Mouse (Mus musculus): ENCODE data around the gene Akp3. TPM values are rescaled to one million over a fixed set of nuclear protein-coding genes. Genes with fewer than 3 reads are reported as not detected.
A peak's percentile ranks its signal among the peaks of the same experiment; 100 is the strongest.

The Akp3 gene
- polyA plus RNA-seq (2017; shearing (Covaris generic)): not detected

DNA sequence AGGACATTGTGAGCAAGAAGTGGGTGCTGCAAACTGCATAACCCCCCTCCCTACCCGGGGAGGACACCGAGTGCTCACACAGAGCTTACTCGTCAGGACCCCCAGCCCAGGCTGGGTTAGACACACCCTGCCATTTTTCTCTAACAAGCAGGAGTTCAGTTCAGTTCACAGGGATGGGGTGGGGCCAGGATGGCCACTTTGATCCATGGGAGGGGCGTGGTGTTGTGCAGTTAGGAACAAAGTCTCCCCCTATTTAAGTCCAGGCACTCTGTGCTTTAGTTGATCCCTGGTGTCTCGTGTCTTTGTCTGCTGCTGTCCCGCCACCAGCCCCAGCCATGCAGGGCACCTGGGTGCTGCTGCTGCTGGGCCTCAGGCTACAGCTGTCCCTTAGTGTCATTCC, at the start of gene Akp3:
TSS of gene Akp3 (plus strand) at position 301 of the 400 bp plus-strand sequence.
- ATAC-seq: no peak

DNA sequence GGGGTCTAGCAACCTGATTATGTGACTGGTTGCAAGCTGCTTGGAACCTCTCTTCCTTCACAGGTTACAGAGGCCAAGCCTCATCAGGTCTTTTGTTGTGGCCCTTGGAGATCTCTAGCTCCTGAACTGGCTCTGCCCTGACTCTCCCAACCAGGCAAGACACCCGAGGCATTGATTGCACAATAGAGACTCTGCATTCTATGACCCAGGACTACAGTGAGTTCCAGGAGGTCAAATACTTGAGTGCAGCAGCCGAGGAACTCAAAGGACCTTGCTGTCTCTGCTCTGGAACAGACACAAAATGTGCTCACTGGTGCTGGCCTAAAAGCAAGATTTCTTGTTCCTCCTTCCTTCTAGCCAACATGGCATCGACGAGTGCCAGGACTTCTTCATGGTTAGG, 38.6 kb upstream of the Akp3 start:
- no peak for ATAC-seq

DNA sequence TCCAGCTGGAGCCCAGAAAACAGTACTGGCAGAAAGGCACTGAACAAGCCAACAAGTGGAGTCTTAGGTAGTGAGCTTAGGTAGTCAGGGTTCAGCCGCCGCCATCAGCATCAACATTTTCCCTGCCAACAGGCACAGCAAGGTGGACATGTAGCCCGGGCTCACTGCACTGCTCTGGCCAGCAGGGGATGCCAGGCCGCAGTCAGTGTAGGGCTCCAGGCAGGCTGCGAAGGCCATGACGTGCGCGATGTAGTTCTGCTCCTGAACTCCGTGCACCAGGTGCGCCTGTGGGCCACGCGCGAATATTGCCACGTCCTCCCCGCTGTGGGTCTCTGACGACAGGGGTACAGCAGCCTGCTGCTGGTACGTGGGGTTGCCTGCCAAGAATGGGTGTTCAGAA, 37.8 kb upstream of the Akp3 start:
- no peak for ATAC-seq

DNA sequence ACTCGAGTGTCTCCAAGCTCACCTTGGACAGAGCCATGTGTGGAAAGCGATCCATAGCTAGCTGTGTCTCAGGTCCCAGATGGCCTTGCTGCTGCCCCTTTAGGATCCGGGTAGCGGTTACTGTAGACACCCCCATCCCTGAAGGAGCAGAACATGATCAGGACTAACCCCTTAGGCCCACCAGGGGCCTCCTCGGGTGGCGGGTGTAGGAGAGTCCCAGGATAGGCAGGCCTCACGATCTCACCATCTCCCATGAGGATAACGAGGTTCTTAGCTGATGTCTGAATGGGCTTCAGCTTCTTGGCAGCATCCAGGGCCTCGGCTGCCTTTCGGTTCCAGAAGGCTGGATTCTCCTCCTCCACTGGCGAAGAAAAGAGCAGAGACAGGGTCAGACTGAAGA, 35.5 kb upstream of the Akp3 start:
- ATAC-seq: no peak

DNA sequence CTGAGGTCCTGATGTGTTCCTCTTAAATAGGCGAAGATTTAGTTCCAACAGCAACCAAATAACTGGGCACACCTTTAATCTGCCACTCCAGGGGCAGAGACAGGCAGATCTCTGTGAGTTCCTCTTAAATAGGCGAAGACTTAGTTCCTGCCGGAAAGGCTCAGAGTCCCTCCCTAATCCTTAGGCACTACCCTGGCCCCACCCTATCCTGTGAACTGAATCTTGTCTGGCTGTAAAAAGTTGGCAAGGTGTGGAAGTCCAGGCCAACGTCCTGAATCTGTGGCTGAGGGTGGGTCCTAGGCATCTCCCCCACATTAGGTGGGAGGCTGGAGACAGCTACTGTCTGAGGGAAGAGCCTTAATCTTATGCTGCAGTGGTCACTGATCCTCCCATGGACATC, 34.9 kb upstream of the Akp3 start, which contains the start of gene Alppl2:
TSS of gene Alppl2 (minus strand) at position 101 of the 400 bp plus-strand sequence.
- ATAC-seq: no peak

DNA sequence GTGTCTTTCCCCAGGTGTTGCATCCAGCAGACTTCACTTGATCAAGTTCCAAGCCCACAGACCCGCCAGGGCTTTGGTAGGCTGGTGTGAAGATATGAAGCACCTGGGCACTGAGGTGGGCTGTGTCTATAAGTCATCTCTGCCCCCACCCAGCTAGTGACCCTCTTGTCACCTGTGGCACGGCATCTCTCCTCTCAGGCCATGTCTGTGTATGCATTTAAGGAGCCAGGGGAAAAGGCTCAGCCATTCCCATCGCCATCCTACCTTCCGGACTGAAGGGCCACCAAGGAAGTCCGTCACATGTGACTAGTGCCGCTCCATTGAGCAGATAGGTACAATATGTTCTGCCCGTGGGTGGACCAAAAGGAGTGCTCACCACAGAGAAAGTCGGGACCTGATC, 29.1 kb upstream of the Akp3 start:
- no peak for ATAC-seq

DNA sequence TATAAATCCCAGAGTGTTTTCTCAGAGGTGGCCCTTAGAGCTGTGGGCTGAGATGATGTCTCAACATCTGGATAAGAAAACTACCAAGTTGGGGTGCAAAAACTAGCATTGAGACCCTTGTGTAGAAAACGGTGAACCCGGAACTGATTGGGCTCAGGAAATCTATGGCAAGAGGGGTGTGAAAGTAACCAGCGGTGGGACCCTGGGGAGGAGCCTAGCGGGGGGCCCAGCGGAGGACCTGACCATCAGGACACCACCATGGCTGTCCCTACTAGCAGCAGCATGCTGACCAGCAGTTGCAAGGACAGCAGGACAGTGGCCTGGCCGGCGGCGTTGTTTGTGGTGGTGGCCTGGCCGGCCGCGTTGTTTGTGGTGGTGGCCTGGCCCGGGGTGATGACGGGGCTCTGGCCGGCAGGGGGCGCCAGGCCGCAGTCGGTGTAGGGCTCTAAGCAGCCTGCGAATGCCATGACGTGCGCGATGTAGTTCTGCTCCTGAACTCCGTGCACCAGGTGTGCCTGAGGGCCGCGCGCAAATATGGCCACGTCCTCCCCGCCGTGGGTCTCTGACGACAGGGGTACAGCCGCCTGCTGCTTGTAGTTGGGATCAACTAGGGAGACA, 26.3 kb upstream of the Akp3 start:
- ATAC-seq: no peak

DNA sequence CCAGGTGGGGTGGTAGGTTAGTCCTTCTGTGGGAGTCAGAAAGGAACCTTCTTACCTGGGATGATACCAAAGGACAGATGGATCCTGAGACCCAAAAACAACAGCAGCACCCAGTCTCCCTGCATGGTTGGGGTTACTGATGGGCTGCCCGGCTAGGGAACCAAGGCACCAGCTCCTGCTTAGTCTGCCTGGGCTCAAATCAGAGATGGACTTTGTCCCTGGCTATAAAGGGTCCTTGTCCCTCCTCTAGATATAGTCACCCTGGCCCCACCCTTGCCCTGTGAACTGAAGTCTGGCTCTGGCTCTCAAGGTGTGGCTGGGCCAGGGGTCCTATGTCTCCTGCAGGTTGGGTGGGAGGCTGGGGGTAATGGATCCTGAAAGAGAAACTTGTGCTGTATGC, 23.4 kb upstream of the Akp3 start, which contains the start of gene Alpi:
TSS of gene Alpi (minus strand) at position 196 of the 400 bp plus-strand sequence.
- ATAC-seq: no peak

DNA sequence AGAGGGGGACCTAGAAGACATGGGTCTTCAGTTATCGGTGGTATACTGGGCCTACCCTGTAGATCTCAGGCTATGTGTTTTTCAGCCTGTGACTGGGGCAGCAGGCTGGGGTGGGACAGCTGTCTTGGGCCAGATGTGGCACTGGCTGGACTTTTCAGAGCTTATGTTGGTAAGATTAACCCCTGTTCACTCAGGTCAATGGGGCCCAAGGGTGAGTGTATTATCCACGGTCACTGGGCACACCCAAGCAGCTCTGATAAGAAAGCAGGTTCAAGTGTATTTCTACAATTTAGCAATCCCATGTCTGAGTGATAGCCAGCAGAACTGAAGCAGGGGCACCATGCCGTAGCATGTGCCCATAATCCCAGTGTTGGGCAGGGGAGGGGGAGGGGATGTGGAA, 22.7 kb upstream of the Akp3 start:
- ATAC-seq: no peak

DNA sequence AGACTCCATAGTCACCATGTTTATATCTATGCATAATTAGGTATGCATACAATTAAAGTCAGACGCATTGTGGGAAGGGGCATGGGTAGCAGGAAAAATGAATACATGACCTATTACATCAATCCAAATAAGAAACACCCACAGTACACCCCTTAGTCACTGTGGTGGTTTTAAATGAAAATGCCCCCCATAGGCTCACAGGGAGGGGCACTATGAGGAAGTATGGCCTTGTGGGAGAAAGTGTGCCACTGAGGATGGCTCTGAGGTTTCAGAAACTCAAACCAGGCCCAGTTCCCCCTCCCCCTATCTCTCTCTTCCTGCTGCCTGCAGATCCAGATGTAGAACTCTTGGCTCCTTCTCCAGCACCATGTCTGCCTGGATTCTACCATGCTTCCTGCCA, 20.8 kb upstream of the Akp3 start:
- no peak for ATAC-seq

DNA sequence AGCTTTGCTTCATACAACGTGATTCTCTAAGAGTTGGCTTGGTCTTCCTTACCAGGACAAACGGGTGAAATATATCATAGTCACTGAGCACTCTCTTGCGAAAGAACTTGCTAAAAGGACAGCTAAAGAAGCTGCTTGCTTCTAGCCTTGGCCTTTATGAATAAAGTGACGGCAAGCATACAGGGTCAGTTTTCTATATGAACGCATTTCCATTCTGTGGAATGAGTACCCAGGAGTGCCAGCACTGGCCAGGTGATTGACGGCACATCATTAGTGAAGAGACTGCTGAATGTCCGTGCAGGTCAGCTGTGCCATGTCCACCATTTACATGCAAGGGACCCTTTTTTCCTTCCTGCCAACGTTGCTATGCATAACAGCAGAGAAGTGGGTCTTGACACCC, 18.2 kb upstream of the Akp3 start:
- ATAC-seq: no peak

DNA sequence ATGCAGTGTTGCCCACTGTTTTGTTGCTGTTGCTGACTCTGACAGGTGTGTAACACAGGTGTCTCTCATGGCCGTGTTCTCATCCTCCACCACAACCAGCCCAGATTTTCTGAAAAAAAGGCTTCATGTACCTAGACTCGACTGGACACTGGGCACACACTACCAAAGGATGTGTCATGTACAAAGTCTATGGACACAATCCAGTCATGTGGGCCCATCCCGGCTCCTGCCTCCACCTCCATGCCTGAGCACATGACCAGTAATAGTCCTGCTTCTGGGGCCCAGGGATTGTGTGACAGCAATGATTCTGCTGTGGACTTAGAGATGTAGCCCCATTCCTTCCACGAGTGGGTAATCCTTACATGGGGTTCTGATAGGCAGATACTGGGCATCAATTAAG, 16.2 kb upstream of the Akp3 start:
- no peak for ATAC-seq

DNA sequence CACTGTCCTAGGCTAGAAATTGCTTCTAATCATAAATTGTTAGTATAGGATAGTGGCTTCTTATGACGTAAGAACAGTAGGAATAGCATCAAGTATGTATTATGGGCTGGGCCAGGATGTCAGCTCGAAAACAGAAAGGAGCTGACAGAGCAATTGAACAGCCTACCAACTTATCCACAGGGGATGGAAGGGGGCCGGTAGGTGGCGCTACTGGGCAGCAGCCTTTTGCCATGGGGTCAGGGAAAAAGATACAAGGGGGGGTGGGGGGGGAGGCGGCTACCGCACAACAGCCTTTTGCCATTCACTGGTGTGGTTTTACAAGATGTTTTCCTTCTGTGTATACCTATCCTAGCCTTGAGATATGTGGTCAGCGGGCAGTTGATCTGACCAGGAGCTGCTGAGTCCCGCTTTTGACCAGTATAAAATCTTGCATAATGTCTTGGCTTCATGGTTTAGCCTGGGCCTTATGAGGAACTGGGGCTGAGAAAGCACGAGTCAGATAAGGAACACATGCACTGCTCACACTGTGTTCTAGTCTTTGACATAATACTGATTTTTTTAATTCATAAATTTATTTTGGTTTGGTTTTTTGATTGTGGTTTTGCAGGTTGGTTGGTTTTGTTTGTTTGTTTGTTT, 12.9 kb upstream of the Akp3 start:
- ATAC-seq: no peak

DNA sequence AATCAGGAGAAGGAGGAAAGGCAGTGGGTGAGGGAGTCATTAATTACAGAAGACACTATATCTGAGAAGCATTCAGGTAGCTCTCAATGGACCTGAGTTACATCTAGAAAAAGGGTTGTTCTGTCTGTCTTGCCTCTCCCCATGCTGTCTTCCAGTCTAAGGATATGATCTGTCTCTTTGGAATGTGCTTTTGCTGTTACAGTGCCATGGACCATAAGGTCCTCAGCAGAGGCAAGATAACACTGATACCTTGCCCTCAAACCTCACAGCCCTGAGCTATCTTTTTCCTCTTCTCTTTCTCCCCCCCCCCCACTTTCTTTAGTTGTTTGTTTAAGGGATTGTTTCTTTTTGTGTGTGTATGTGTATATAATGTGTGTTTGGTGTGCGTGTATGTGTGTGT, 10.0 kb upstream of the Akp3 start:
- ATAC-seq: no peak

DNA sequence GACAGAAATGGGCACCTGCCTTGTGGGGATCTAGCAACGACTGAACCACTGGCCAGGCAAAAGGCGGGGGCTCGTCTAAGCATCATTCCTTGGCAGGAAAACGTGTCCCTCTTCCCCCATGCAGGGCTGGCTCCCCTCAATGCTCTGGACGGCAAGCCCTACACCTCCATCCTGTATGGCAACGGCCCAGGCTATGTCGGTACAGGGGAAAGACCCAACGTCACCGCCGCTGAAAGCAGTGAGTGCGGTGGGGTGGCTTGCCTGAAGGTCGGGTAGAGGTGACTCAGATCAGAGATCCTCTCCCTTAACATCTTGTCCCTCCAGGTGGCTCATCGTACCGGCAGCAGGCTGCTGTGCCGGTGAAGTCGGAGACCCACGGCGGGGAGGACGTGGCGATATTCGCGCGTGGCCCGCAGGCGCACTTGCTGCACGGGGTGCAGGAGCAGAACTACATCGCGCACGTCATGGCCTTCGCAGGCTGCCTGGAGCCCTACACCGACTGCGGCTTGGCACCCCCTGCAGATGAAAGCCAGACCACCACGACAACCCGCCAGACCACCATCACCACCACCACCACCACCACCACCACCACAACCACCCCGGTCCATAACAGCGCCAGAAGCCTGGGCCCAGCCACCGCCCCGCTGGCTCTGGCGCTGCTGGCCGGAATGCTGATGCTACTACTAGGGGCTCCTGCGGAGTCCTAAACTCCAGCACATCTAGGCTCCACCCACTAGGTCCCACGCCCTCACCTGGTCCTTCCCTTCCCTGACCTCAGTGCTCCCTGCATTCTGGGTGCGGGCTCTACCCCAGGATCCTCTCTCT, 2.6 kb downstream of the Akp3 start:
- ATAC-seq: peak; percentile 43

DNA sequence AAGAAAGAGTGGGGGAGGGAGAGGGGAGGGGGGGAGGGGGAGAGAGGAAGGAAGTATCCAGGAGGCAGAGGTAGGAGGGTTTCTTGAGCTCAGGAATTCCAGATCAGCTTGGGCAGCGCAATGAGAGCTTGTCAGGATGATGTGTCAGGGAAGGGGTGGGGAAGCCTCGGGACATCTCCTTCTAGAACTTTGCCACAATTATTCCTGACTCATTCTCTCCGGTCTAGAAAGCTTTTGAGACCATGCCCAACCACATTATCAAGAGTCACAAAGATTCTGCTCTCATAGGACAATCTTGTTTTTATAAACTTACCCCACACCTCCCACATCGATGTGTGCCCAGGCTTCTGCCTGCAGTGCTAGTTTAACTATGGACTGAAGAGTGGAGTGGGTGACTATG, 7.0 kb downstream of the Akp3 start:
- ATAC-seq: peak; percentile 14

DNA sequence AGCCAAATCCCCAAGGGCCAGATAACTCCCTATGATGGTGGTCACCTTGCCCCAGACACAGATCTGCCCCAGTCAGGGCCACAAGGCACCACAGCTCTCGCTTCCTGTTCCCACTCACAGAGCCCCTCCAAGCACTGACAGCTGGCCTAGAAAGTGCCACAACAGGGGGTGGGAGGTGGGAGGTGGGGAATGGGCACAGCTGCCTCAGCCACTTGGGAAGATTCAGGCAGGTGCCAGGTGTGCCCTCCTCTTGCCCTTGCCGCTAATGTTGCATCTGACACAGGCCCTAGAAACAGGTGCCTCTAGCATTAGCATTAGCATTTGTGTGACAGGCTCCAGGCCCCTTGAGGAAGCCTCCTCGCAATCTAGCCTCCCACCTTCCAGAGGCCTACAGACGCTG, 16.8 kb downstream of the Akp3 start:
- no peak for ATAC-seq

DNA sequence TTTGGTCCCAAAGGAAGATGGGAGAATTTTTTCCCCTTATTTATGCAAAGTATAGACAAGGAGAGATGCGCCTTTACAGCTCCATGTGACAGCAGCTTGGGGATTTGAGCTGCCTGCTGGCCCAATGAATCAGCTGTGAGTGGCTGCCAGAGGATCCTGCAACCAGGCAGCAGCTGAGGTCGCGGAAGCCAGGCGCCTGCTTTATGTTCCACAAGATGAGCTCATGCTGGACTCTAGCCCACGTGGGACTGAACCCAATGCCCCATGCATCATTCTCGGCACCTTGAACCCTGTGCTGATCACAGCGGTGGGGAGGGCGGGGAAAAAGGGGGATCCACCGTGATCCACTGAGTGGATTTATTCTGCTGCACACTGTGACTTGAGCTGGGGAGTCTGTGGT, 17.7 kb downstream of the Akp3 start:
- no peak for ATAC-seq

DNA sequence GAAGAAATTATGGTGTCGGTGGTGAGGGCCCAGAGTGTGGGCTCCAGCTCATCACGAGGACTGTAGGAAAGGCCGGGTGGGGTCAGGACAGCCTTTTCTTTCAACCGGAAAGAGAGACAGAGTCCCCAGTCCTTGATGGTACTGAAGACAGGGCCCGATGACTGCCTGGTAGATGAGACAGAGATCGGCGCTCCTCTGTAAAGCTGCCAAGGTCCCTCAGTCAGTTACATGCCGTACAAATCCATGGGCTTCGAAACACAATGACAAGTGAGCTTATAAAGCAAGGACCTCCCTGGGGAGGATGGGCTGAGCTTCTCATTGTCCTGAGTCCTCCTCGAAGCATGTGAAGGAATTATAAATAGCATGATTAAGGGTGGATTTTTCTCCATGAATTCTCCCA, 18.4 kb downstream of the Akp3 start:
- ATAC-seq: no peak

DNA sequence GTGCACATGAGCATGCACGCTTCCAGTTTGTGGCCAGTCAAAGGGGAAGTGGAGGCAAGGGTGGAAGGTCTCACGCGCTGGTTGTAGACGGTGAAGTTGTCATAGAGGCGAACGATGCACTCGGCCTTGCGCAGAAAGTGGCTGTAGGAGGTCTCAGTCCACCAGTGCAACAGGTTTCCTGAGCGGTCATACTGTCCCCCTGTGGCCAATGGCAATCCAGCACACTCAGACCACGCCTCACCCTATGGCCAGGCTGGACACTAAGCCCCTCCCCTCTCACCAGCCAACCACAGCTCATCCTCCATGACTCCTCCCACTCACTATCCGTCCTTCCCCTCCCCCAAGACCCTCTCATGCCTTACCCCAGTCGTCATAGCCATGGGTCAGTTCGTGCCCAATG, 24.6 kb downstream of the Akp3 start:
- ATAC-seq: no peak

DNA sequence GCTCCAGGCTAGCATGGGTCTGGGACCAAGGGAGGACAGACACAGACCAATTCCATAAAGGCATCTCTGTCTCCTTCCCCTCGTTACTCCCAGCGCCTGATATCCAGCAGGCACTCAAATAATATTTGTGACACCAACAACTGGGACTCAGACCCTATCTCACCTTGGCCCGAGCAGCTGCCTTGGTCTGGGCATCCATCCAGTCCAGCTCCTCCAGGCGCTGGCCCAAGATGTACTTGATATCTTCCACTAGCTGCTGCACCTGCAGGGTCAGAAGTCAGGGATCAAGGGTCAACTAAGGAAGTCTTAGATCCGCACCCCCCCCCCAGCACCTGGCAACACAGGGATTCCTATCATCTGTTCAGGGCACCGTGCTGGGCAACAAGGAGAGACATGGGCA, 26.5 kb downstream of the Akp3 start:
- ATAC-seq: no peak

DNA sequence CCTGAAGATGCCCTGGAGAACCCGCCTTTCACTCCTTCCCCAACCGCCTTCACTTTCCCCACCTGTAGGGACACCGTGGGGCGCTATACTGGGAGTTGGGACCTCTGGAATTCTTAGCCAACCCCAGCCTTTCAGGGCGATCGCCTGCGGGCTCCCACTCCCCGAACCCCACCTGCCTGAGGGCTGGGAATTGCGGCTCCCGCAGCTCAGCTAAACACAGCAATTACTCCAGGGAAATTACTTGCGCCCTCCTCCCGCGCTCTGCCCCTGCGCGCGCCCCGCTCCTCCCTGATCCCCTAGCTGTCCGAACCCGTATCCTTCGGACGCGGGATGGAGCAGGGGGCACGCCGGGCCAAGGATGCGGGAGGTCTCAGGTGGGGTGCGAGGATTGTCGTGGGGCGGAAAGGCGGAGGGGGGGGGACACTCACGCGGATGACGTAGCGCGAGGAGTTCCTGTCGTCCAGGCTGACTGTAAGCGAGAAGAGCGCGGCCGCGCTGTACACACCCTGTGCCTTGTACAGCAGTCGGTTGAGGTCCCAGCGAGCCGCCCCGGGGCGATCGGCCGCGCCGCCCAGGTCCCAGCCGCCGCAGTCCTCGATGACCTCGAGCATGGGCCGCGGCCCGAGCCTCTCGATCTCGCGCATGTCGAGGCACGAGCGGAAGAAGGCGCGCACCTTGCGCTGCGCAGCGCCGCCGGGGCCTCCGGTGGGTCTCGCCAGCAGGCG, 29.2 kb downstream of the Akp3 start:
- ATAC-seq: no peak

DNA sequence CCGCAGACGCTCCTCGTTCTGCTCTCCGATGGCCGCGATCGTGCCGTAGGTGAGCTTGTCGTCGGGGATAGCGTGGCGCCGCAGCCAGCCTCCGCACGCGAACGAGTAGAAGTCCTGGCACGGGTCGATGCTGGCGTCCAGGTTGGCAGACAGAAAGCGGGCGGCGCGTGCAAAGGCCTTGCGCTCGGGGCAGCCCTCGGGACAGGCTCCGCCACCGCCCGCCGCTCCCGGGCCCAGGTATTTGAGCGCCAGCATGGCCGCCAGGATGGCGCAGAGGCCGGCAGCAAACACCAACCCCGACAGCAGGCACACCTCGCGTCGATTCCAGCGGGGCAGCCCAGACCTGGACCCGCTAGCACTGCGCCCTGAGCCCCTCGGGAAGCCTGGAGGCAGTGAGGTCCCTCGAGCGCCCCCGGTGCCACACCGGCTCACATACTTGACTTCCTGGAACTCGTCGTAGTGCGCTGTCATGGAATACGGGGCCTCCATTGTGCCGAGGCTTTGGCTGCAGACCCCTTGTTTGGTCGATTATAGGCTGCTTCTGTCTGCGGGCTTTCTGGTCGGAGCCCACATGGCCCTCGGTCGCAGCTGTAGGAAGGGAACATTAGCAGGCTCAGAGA, 29.8 kb downstream of the Akp3 start:
- ATAC-seq: no peak
